Mouse (Mus musculus) mature B cell (primary cell): ENCODE results near the gene Gdf5.
"Not testable (repeated sequence)": the region's sequence is repeated elsewhere in the genome, so short reads cannot be mapped to it uniquely, and the experiment has no call there.

Experiments used
- in situ Hi-C: fragments of 300-500 bp; cut with MboI; formaldehyde crosslinking; loops from 2 replicates; pipeline ENCODE4 v1.14.3; 2019

The Gdf5 gene

GRCm38 (mm10) chr2:155941697-155942442 lies 3.3 kb downstream of the Gdf5 start:
- in situ Hi-C loops, result no loop called here

GRCm38 (mm10) chr2:155940681-155941080 lies 4.5 kb downstream of the Gdf5 start, which contains the start of gene Gm15557:
TSS of gene Gm15557 (plus strand) at chr2:155940728.
- in situ Hi-C loops, result no loop called here

DNA sequence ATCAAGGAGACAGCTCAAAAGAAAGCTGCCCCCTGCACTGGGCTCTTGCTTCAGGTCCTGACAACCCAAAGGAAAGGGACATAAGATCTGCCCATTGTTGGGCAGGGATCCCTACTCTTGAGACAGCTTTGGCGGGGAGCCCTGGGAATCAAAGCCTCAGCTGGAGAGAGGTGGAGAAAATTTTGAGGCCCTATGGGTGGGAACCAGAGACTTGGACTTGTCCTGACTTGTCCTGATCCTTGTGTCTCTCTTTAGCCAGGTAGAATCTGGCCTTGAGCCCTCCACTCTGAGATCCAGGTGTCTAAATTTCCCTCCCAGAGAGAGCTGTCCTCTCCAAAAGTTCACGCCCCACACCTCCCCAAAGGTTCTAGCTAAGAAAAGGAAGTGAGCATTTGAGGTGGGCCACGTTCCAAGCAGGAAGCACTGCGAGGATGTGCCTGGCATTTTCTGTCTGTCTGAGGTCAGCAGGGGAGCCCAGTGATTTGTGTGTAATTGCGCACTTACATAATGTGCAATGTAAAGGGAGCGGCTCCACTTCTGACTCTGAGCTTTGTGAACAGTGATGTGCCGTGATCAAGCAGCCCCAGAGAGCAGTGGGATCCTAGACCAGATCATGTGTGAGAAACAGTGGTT lies 5.2 kb downstream of the Gdf5 start:
- in situ Hi-C loops, result no loop called here

- in situ Hi-C loops, result no loop called here
These were observed 15.4 kb downstream of the Gdf5 start, which contains the start of gene Uqcc1 for GRCm38 (mm10) chr2:155929531-155930442. TSS of gene Uqcc1 (minus strand) at chr2:155930310.

- in situ Hi-C loops, result no loop called here
These were observed 16.3 kb downstream of the Gdf5 start for GRCm38 (mm10) chr2:155928711-155929345.

DNA sequence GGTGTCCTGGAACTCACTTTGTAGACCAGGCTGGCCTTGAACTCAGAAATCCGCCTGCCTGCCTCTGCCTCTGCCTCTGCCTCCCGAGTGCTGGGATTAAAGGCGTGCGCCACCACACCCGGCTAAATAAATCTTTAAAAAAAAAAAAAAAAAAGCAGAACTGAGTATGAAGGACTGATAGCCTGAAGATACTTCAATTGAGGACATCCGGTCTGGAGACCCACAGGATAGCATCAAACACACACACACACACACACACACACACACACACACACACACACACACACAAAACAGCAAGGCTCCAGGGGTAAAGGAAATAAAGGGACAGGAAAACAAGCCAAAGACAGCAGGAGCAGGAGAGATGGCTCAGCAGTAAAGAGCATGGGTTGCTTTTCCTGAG lies 20.0 kb downstream of the Gdf5 start:
- in situ Hi-C loops, result not testable (repeated sequence)

DNA sequence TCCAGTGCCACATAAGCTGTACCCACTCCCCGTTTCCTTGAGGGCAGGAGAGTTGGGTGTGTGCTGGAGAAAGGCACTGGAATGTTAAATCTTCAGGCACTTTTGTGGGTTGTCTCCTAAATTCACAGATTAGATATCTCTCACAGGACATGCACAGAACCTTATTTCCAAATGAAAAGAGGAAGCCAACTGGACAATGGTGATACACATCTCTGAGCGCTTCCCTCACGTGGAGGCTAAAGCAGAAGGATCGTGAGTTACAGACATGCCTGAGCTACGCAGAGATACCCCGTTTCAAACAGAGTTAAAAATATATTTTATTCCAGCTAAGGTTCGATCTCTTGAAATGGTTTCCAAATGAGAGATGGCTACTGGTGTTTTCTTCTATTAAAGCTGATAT lies 22.0 kb downstream of the Gdf5 start:
- in situ Hi-C loops, result no loop called here

- in situ Hi-C loops, result no loop called here
These were observed 30.5 kb downstream of the Gdf5 start for GRCm38 (mm10) chr2:155914684-155915083.

- in situ Hi-C loops, result no loop called here
These were observed 41.5 kb downstream of the Gdf5 start for GRCm38 (mm10) chr2:155903632-155904008.

DNA sequence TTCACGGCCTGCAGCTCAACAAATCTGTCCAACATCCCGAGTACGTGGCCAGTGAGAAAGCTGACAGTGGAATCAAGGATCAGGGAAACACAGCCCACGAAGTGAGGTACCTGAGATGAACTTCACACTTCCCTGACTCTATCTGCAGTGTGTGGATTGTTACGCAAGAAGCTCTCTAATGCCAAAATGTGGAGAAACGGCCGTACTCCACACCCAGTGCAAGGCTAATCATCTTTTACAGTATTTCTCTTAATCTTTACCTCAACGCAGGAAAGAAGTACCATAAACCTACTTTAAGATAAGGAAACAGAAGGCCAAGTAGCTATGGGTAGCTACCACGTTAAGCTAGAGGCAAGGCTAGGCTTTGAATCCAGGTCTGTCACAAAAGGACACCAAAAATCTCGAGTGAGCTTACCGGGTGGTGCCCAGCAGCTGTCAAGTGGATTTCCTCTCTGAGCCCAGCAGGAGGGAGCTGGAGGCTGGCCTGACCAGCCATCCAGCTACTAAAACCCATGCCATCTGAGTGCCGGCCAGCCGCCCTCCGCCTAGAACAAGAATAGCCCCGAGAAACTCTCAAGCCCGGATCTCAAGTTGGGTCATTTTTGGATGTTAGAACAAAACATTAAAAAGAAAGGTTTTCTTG lies 42.1 kb downstream of the Gdf5 start:
- in situ Hi-C loops, result no loop called here

DNA sequence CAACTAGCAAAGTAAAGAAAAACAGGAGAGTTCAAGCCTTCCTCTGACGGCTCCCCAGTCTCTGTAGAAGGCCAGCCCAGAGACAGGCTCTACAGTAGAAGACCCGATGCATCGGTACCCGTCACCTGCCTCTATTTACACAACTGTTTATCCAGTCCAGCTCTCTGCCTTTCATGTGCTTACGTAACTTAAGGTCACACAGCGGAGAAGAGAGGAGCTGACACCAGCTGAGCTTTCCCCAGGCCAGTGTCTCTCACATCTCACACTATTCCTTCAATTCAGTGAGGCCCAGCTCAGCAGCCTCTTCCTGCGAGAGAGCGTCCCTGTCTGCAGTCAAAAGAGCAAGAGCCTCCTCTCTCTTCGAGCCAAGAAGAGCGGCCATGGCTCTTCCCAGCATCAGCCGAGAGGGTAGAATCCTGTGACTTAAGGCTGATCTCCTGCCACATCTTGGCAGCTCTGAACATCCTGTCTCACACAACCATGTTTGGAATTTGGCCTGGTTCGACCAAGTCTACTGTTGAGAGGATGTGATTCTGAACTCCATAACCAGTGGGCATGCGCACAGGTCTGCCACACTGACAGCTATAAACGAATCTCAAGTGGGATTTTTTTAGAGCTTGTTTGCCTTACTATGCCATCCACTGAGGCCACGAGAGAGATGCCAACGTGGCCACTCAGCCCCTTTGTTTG lies 50.0 kb downstream of the Gdf5 start:
- in situ Hi-C loops, result no loop called here

DNA sequence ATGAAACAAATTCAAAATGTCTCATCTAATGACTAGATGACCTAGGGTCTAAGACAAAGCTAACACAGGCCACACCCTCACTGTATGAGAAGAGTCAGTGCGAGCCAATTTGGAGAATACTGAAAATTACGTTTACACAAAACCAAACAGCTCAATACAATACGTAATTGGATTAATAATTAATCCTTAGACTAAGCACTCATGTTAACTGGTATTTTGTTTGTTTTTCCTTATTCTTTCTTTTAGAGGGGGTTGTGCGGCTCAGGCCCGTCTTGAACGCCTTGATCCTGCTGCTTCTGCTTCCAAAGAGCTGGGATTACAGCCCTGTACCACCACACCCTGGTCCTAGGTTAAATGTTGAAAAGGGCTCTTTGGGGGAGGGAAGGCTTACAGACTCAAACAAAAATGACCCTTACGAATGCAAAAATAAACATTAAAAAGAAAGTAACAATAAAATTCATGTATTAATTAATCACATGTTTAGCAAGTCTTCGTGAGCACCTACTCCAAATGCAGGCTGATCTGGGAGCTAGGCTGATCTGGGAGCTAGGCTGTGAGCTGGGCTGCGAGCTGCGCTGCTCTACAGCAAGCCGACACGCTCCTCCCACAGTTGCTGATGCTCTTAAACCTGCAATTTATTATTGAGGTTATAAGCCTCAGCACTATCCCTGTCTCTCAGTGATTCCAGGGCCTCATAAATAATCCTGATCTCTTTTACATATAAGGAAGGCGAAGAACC lies 50.7 kb downstream of the Gdf5 start:
- in situ Hi-C loops, result no loop called here
